Mouse (Mus musculus) hindbrain, embryonic 16.5 days (tissue): Measurements from ENCODE around the gene Rsc1a1. TPM values are rescaled to one million over a fixed set of nuclear protein-coding genes. Genes with fewer than 3 reads are reported as not detected.

Experiments used
- ATAC-seq: fragments of 200-750 bp; cut with Nextera tagmentation; 2 replicates; pipeline ENCODE4 v1.8.0; 2017; ENCODE audit warnings: moderate TSS enrichment, moderate library complexity
- H3K27ac ChIP-seq: fragments of 300-500 bp; sonication (generic); 2 replicates; pipeline ENCODE4 v1.5.1; 2014; ENCODE audit warnings: low read depth, mild to moderate bottlenecking, control low read depth, low read length, moderate library complexity
- H3K27me3 ChIP-seq: fragments of 300-500 bp; sonication (generic); replicated peaks from 2 replicates; pipeline ENCODE4 v1.6.1; 2014; ENCODE audit warnings: low read length; ENCODE audit not compliant: control insufficient read depth, insufficient read depth
- H3K36me3 ChIP-seq: fragments of 300-500 bp; sonication (generic); 2 replicates; pipeline ENCODE4 v1.6.1; 2014; ENCODE audit warnings: mild to moderate bottlenecking, low read length, moderate library complexity, mixed read lengths; ENCODE audit not compliant: control insufficient read depth, insufficient read depth
- H3K4me1 ChIP-seq: fragments of 300-500 bp; sonication (generic); 2 replicates; pipeline ENCODE4 v1.6.1; 2014; ENCODE audit warnings: low read depth, low read length; ENCODE audit not compliant: control insufficient read depth, insufficient read depth
- H3K4me2 ChIP-seq: fragments of 300-500 bp; sonication (generic); 2 replicates; pipeline ENCODE4 v1.6.1; 2014; ENCODE audit warnings: mild to moderate bottlenecking, low read length, control low read depth, moderate library complexity
- H3K4me3 ChIP-seq: fragments of 300-500 bp; sonication (generic); 2 replicates; pipeline ENCODE4 v1.5.1; 2014; ENCODE audit warnings: mild to moderate bottlenecking, low read length, control low read depth, moderate library complexity
- H3K9ac ChIP-seq: fragments of 300-500 bp; sonication (generic); 2 replicates; pipeline ENCODE4 v1.6.1; 2014; ENCODE audit warnings: low read depth, mild to moderate bottlenecking, control low read depth, low read length, moderate library complexity
- H3K9me3 ChIP-seq: fragments of 300-500 bp; sonication (generic); 2 replicates; pipeline ENCODE4 v1.6.1; 2014; ENCODE audit warnings: mild to moderate bottlenecking, low read length, moderate library complexity; ENCODE audit not compliant: control insufficient read depth
- WGBS: fragments of 180-500 bp; shearing (Covaris S2); extraction: QIAGEN DNeasy Blood & Tissue Kit; methylation state at CpG from one replicate; pipeline ENCODE4 v1.1.7; 2014; 5-methylcytosine and 5-hydroxymethylcytosine counted together
- polyA plus RNA-seq: library from polyadenylated mRNA; unstranded; fragments of >200 nt; fragmentation: Nextera tagmentation; extraction: Ambion mirVana; gene quantifications from 2 replicates; pipeline ENCODE4 v1.2.1, GENCODE M21; 2015

Rsc1a1 gene
- polyA plus RNA-seq, 1 experiment from 2014 or later: not detected

DNA sequence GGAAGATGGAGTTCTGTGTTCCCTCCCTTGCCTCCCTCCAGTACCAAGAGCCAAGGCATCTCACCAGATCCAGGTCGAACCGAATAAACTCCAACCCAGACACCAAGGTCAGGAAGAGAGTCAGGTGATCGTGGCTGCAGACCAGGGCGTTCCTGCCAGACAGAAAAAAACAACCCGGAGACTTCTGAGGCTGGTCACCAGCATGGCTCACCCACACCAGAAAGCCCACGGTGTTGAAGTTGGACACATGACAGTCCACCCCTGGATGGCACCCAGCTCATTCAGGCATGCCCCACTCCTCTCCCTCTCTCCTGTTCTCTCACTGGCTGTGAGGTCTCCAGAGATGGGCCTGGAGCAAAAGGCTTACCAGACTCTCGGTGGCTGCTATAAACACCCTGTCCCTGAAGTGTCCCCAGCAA, 44.0 kb downstream of the Rsc1a1 start:
- ATAC-seq: no peak
- WGBS: 85% methylated on average over 7 of the region's 7 CpGs
- Histone ChIP-seq H3K9me3 (no peaks in the 10 kb centered on the region), H3K4me1 (peaks cover 17% of the 10 kb centered on the region), H3K27me3 (no peaks in the 10 kb centered on the region), H3K4me3 (no peak overlapping the region), H3K9ac (no peak overlapping the region), H3K27ac (no peak overlapping the region; the same call in 1 of the 2 replicates), H3K36me3 (peaks cover 16% of the 10 kb centered on the region), H3K4me2 (no peak overlapping the region)

DNA sequence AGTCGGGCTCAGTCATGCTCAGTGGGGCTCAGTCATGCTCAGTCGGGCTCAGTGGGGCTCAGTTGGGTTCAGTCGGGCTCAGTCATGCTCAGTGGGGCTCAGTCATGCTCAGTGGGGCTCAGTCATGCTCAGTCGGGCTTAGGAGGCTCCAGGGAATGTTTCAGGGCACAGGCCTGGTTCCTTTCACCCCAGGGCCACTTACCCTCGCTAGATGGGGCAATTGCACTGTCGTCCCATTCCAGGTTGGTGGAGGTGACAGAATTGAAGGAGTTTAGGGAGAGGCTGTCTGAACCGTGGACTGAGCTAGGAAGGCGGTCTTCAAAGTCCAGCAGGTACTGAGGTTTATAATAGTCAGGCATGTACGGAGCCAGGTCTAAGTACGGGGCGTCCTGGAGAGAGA, 45.9 kb downstream of the Rsc1a1 start:
- no peaks in the 10 kb centered on the region for H3K27me3 ChIP-seq
- peaks cover 17% of the 10 kb centered on the region for H3K4me1 ChIP-seq
- ATAC-seq: no peak
- H3K9me3 ChIP-seq: no peaks in the 10 kb centered on the region
- no peak overlapping the region for H3K4me2 ChIP-seq
- WGBS: 69% methylated on average over 11 of the region's 11 CpGs
- H3K9ac ChIP-seq: no peak overlapping the region
- peaks cover 24% of the 10 kb centered on the region for H3K36me3 ChIP-seq
- H3K27ac ChIP-seq: no peak overlapping the region
- no peak overlapping the region for H3K4me3 ChIP-seq

DNA sequence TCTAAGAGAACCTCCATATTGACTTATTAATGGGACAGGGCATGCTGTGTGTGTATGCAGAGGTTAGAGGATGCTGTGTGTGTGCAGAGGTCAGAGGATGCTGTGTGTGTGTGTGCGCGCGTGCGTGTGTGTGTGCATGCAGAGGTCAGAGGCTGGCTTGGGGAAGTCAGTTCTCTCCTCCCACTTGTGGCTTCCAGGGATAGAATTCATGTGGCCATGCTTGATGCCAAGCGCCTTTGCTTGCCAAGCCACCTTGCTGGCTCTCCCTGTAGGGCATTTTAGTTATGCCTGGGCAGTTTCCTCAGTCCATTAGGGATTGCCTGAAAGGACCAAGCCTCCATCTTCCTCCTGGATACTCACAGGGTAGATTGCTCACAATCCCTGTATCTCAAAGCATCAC, 48.7 kb downstream of the Rsc1a1 start:
- Histone ChIP-seq H3K9me3 (no peaks in the 10 kb centered on the region), H3K36me3 (peaks cover 35% of the 10 kb centered on the region), H3K4me2 (no peak overlapping the region), H3K4me3 (no peak overlapping the region), H3K27me3 (no peaks in the 10 kb centered on the region), H3K27ac (no peak overlapping the region), H3K4me1 (no peaks in the 10 kb centered on the region), H3K9ac (no peak overlapping the region)
- ATAC-seq: no peak
- WGBS: 93% methylated on average over 5 of the region's 5 CpGs

DNA sequence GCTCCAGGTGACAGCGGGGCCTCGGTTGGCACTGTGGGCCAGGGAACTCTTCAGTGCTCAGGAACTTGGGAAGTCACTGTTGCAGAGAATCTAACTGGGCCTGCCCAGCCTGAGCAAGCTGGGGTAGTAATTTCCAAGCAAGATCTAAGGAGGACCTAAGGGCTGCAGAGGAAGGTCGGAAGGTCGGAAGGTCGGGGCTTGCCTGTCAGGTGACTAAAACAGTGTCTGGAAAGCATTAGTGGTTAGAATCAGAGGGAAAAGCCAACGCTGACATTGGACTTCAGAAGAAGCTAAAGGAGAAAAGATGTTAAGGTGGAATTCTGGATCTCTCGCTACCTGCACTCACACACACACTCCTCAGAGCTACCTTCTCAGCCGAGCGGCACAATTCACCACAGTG, 49.4 kb downstream of the Rsc1a1 start:
- Histone ChIP-seq H3K27ac (no peak overlapping the region), H3K9ac (no peak overlapping the region), H3K4me2 (no peak overlapping the region), H3K4me3 (no peak overlapping the region), H3K4me1 (no peaks in the 10 kb centered on the region), H3K27me3 (no peaks in the 10 kb centered on the region), H3K9me3 (no peaks in the 10 kb centered on the region), H3K36me3 (peaks cover 38% of the 10 kb centered on the region)
- no peak for ATAC-seq
- WGBS: 90% methylated on average over 9 of the region's 9 CpGs

Other genes starting within 250 kb of the Rsc1a1 start
- gene Srarp, start 249.5 kb downstream of the Rsc1a1 start, polyA plus RNA-seq: 0.35 and 0.41 TPM in 2 replicates
- 39.5 and 39.6 TPM in 2 replicates for gene Zbtb17, start 240.9 kb downstream of the Rsc1a1 start, polyA plus RNA-seq
- gene Spen, start 147.0 kb downstream of the Rsc1a1 start, polyA plus RNA-seq: 10.1 and 11.8 TPM in 2 replicates
- 42.9 and 51.5 TPM in 2 replicates for gene Fblim1, start 79.5 kb downstream of the Rsc1a1 start, polyA plus RNA-seq
- gene Tmem82, start 67.0 kb downstream of the Rsc1a1 start, polyA plus RNA-seq: 0.34 and 0.45 TPM in 2 replicates
- 0.54 and 0.81 TPM in 2 replicates for gene Slc25a34, start 61.8 kb downstream of the Rsc1a1 start, polyA plus RNA-seq
- 6.5 and 6.7 TPM in 2 replicates for gene Plekhm2, start 20.7 kb downstream of the Rsc1a1 start, polyA plus RNA-seq
- gene Ddi2, start 37.8 kb upstream of the Rsc1a1 start, polyA plus RNA-seq: 11.0 and 12.6 TPM in 2 replicates
- 0.29 TPM in 1 of 2 replicates, not detected in the other for gene Agmat, start 61.1 kb upstream of the Rsc1a1 start, polyA plus RNA-seq
- 5.9 and 6.7 TPM in 2 replicates for gene Dnajc16, start 105.3 kb upstream of the Rsc1a1 start, polyA plus RNA-seq
- 22.2 and 23.5 TPM in 2 replicates for gene Casp9, start 108.0 kb upstream of the Rsc1a1 start, polyA plus RNA-seq
- not detected in 2 replicates for gene Cela2a, start 140.6 kb upstream of the Rsc1a1 start, polyA plus RNA-seq
- not detected in 2 replicates for gene Ctrc, start 160.8 kb upstream of the Rsc1a1 start, polyA plus RNA-seq
- 77.6 and 78.6 TPM in 2 replicates for gene Efhd2, start 189.3 kb upstream of the Rsc1a1 start, polyA plus RNA-seq